Mouse (Mus musculus) forebrain, postnatal 0 days (tissue): ENCODE data around the gene Sel1l3. TPM values are rescaled to one million over a fixed set of nuclear protein-coding genes. Genes with fewer than 3 reads are reported as not detected.

Experiments
- ATAC-seq: fragments of 200-750 bp; cut with Nextera tagmentation; 2 replicates; pipeline ENCODE4 v1.8.0; 2017; ENCODE audit warnings: mild to moderate bottlenecking, moderate library complexity
- DNase-seq: peaks from one replicate; pipeline ENCODE4 v3.0.0-alpha.2; 2015
- H3K27ac ChIP-seq: fragments of 300-500 bp; sonication (generic); 2 replicates; pipeline ENCODE4 v1.5.1; 2014; ENCODE audit warnings: low read depth, mild to moderate bottlenecking, antibody characterized with exemption, low read length, moderate library complexity, mixed read lengths
- H3K27me3 ChIP-seq: fragments of 300-500 bp; sonication (generic); 2 replicates; pipeline ENCODE4 v1.6.1; 2014; ENCODE audit warnings: mild to moderate bottlenecking, low read length, mixed read lengths; ENCODE audit not compliant: insufficient read depth
- H3K36me3 ChIP-seq: fragments of 300-500 bp; sonication (generic); 2 replicates; pipeline ENCODE4 v1.6.1; 2014; ENCODE audit warnings: mild to moderate bottlenecking, moderate library complexity; ENCODE audit not compliant: insufficient read depth
- H3K4me1 ChIP-seq: fragments of 300-500 bp; sonication (generic); 2 replicates; pipeline ENCODE4 v1.6.1; 2014; ENCODE audit warnings: antibody characterized with exemption; ENCODE audit not compliant: insufficient read depth
- H3K4me2 ChIP-seq: fragments of 300-500 bp; sonication (generic); 2 replicates; pipeline ENCODE4 v1.6.1; 2014; ENCODE audit warnings: low read depth, mild to moderate bottlenecking, moderate library complexity
- H3K4me3 ChIP-seq: fragments of 300-500 bp; sonication (generic); 2 replicates; pipeline ENCODE4 v1.5.1; 2014; ENCODE audit warnings: low read depth, low read length, mixed read lengths
- H3K9ac ChIP-seq: fragments of 300-500 bp; sonication (generic); 2 replicates; pipeline ENCODE4 v1.6.1; 2014; ENCODE audit warnings: mild to moderate bottlenecking
- H3K9me3 ChIP-seq: fragments of 300-500 bp; sonication (generic); 2 replicates; pipeline ENCODE4 v1.6.1; 2016; ENCODE audit warnings: low read length
- CTCF ChIP-seq: sonication (generic); IDR thresholded peaks from 2 replicates; pipeline ENCODE4 v1.5.1; 2016; ENCODE audit warnings: antibody characterized with exemption, control low read depth, low read depth
- WGBS: fragments of 180-500 bp; shearing (Covaris S2); extraction: QIAGEN DNeasy Blood & Tissue Kit; methylation state at CpG from one replicate; pipeline ENCODE4 v1.1.7; 2014; 5-methylcytosine and 5-hydroxymethylcytosine counted together
- polyA plus RNA-seq: library from polyadenylated mRNA; unstranded; fragments of >200 nt; fragmentation: Nextera tagmentation; extraction: Ambion mirVana; gene quantifications from 2 replicates; pipeline ENCODE4 v1.2.1, GENCODE M21; 2015
- total RNA-seq: library from RNA; depleted of rRNA; stranded (reverse); fragments of >200 nt; gene quantifications from 2 replicates; pipeline ENCODE4 v1.2.3, GENCODE M21; 2014; rRNA removed

The Sel1l3 gene
- total and polyA plus RNA-seq, 2 experiments from 2014 or later, result 6.2 to 28.8 TPM

DNA sequence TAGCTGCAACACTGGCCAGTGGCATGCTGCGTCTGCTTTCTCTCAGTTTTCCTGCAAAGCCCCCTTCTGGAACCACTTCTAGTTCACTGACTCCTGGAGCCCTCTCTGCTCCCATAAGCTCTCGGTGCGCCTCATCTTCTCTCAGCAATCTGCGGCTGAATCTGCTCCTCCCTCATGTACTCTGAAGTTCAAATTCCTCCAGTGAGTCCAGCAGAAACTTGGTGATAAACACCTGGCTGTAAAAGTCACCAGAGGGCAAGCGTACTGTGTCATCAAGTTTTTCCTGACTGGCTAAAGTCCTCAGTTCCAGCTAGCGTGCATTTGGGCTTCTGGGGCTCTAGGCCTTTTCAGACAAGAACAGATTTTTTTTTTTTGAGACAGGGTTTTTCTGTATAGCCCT, 139.2 kb downstream of the Sel1l3 start:
- 83% methylated on average over 6 of the region's 6 CpGs for WGBS
- Histone ChIP-seq H3K36me3 (no peaks in the 10 kb centered on the region), H3K27ac (no peak overlapping the region)

DNA sequence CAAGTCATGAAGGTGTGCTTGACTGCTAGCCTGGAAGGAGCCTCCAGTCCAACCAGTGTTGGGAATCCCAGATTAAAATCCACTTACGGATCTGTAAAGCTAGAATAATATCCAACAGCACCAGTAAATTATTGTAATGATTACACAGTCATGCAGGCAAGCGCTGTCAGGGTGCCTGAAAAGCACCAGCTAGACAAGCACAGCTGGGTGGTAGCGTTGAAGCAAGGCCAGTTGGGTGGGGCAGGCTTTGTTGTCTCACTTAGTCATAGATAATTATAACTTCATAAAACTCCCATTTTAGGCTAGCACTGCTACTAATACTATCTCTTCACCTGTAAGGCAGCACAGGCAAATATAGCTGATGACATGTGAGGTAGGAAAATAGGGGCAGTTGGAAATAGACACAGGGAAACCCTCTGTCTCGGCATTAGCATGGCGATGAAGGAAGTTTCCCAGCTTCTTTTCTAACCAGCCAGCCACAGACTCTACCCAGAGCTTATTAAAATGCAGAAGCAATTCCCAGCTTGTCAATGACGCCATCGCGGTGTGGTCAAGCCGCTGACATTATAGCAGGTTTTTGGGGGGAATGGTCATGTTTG, 152.1 kb downstream of the Sel1l3 start:
- Histone ChIP-seq H3K9me3 (no peaks in the 10 kb centered on the region), H3K9ac (no peak overlapping the region), H3K27me3 (no peaks in the 10 kb centered on the region), H3K4me3 (no peak overlapping the region), H3K4me1 (no peaks in the 10 kb centered on the region), H3K36me3 (no peaks in the 10 kb centered on the region), H3K27ac (no peak overlapping the region), H3K4me2 (no peak overlapping the region)
- DNase-seq (no peak), ATAC-seq (no peak)
- 93% methylated on average over 9 of the region's 9 CpGs for WGBS
- no peak for TF ChIP-seq CTCF

More for the DNA sequence above, 139.2 kb downstream of the Sel1l3 start:
- ATAC-seq (no peak), DNase-seq (no peak)
- Histone ChIP-seq H3K4me2 (no peak overlapping the region), H3K4me3 (no peak overlapping the region), H3K9ac (no peak overlapping the region), H3K27me3 (no peaks in the 10 kb centered on the region), H3K9me3 (no peaks in the 10 kb centered on the region), H3K4me1 (no peaks in the 10 kb centered on the region)
- no peak for TF ChIP-seq CTCF

Other genes with a start within 250 kb of the Sel1l3 start
- gene Slc34a2, start 175.8 kb downstream of the Sel1l3 start, total RNA-seq, result 0.10 and 0.15 TPM in 2 replicates
- 0.06 TPM in 1 of 2 replicates, not detected in the other for gene Slc34a2, start 175.8 kb downstream of the Sel1l3 start, polyA plus RNA-seq
- 45.0 and 53.1 TPM in 2 replicates for gene Smim20, start 53.2 kb upstream of the Sel1l3 start, total RNA-seq
- 75.2 and 82.4 TPM in 2 replicates for gene Smim20, start 53.2 kb upstream of the Sel1l3 start, polyA plus RNA-seq